Mouse (Mus musculus): Measurements from ENCODE around the gene Vcpkmt. TPM values are rescaled to one million over a fixed set of nuclear protein-coding genes. Genes with fewer than 3 reads are reported as not detected.

The Vcpkmt gene
- polyA plus RNA-seq, 1 experiment, result not detected

DNA sequence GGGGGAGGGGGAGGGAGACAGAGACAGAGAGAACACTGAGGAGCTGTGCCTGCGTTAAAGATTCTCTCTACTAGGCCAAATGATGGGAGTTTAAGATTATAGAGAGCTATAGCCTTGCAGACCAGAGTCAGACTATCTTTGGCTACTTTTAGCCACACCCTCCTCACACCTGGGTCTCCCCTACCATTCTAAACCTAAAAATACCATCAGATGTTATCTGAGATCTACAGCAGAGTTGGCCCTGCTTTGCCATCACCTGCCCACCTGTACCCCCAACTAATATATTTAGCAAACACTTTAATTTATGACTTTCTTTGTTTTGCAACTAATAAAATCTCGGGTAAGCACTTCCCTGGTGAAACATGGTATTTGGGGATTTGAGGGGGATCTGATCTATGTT lies 38.3 kb downstream of the Vcpkmt start:
- 75% methylated on average over 2 of the region's 2 CpGs for WGBS
- H3K4me3 ChIP-seq (ENCODE audit: insufficient read depth, low read depth, low read length), result no peak overlapping the region
- peaks cover 8% of the 10 kb centered on the region; the same call in 1 of the 2 replicates for H3K4me1 ChIP-seq (ENCODE audit: control insufficient read depth, insufficient read depth, low read length)
- TF ChIP-seq CTCF (IDR thresholded peaks at IDR 0.05; ENCODE audit: insufficient read depth, low read depth, low read length), result no peak
- no peak for TF ChIP-seq POLR2A (IDR thresholded peaks at IDR 0.05; ENCODE audit: insufficient read depth, low read depth, low read length)
- H3K27ac ChIP-seq (ENCODE audit: insufficient read depth, low read depth, low read length), result no peak overlapping the region

DNA sequence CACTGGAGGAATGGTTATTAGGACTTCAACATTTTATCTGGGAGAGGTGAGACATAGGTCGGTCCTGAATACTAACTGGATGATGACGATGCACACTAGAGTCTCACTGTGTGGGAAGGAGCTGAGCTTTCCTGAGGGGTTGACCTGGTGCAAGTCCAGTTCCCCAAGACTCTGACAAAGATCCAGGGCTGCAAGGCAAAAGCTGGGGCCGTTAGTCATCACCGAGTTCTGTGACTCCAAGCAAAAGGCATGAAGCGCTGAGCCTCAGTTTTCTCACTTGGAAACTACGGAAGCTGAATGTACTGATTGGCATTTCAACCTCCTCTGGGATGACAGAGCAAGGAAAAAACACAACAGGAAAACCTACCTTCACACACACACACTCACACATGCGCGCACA lies 40.5 kb downstream of the Vcpkmt start:
- TF ChIP-seq POLR2A (IDR thresholded peaks at IDR 0.05; ENCODE audit: insufficient read depth, low read depth, low read length) (no peak), CTCF (IDR thresholded peaks at IDR 0.05; ENCODE audit: insufficient read depth, low read depth, low read length) (no peak)
- Histone ChIP-seq H3K4me3 (ENCODE audit: insufficient read depth, low read depth, low read length) (no peak overlapping the region), H3K4me1 (ENCODE audit: control insufficient read depth, insufficient read depth, low read length) (peaks cover 29% of the 10 kb centered on the region), H3K27ac (ENCODE audit: insufficient read depth, low read depth, low read length) (no peak overlapping the region)
- 93% methylated on average over 8 of the region's 8 CpGs for WGBS

DNA sequence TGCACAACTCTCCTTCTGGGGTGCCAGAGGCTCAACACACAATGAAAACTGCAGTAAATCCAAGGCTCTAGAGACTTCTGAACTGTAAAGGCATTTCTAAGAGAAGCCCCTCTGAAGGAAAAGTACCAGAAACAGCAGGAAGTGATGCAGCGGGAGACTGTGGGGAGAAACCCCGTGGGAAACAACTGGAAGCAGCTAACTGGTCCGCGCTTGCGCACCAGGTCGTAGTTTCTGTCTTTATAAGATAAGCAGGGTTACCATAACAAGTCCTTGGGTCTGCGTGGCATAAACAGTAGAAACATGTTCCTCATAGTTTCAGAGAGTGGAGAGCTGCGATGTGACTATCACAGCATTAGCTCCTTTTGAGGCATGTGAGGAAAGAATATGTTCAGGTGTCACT lies 41.2 kb downstream of the Vcpkmt start:
- Histone ChIP-seq H3K4me3 (ENCODE audit: insufficient read depth, low read depth, low read length) (no peak overlapping the region), H3K4me1 (ENCODE audit: control insufficient read depth, insufficient read depth, low read length) (peaks cover 36% of the 10 kb centered on the region), H3K27ac (ENCODE audit: insufficient read depth, low read depth, low read length) (no peak overlapping the region)
- WGBS, result 84% methylated on average over 8 of the region's 8 CpGs
- TF ChIP-seq CTCF (IDR thresholded peaks at IDR 0.05; ENCODE audit: insufficient read depth, low read depth, low read length) (no peak), POLR2A (IDR thresholded peaks at IDR 0.05; ENCODE audit: insufficient read depth, low read depth, low read length) (no peak)

DNA sequence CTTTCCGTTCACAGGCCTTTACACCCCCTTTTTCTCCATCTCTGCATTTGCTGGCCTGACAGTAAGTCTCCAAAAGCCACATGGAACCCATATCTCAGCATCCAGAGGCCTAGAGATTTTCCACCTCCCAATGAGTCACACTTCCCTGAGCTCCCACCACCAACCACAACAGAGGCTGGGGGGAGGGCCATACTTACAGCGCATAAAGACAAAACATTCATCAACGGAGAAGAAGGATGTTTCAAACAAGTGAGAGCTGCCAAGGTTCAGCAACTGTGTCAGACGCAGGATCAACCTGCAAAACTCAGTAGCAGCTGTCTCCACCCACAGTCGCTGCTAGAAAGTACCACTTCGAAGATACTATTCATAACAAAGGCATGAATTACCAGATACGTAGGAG lies 43.5 kb downstream of the Vcpkmt start:
- Histone ChIP-seq H3K4me1 (ENCODE audit: control insufficient read depth, insufficient read depth, low read length) (peaks cover 36% of the 10 kb centered on the region), H3K4me3 (ENCODE audit: insufficient read depth, low read depth, low read length) (no peak overlapping the region), H3K27ac (ENCODE audit: insufficient read depth, low read depth, low read length) (peak overlapping the region; percentile 96; the same call in 1 of the 2 replicates)
- TF ChIP-seq POLR2A (IDR thresholded peaks at IDR 0.05; ENCODE audit: insufficient read depth, low read depth, low read length) (no peak), CTCF (IDR thresholded peaks at IDR 0.05; ENCODE audit: insufficient read depth, low read depth, low read length) (no peak)
- 29% methylated on average over 7 of the region's 7 CpGs for WGBS

DNA sequence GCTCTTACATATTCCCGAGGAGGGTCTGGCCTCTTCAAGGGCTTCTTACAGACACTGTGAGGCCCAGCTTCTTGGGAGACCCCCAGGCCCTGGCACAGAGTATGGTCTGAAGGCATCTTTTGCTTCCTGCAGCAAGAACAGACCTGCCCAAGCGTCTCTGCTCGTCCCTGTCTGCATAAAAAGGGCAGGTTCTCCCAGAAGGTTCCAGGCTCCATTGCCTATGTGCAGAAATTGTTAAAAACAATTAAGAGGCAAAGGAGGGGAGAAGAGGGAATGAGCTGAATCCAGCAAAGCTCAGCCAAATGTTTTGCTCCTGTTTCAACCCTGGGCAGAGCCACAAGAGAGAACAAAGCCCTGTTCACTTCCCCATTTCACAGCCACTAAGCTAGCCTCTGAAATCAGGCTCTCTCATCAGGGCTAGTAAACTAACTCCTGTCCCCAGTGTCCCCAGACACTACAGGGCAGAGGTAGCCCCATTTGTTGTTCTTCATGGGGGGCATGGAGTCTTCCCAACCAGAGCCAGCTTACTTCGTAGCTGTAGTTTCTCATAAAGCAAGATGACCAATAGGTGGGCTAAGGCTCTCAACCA lies 44.4 kb downstream of the Vcpkmt start:
- TF ChIP-seq CTCF (IDR thresholded peaks at IDR 0.05; ENCODE audit: insufficient read depth, low read depth, low read length) (no peak), POLR2A (IDR thresholded peaks at IDR 0.05; ENCODE audit: insufficient read depth, low read depth, low read length) (no peak)
- Histone ChIP-seq H3K27ac (ENCODE audit: insufficient read depth, low read depth, low read length) (peak overlapping the region; percentile 96), H3K4me3 (ENCODE audit: insufficient read depth, low read depth, low read length) (peak overlapping the region; percentile 22; the same call in 1 of the 2 replicates), H3K4me1 (ENCODE audit: control insufficient read depth, insufficient read depth, low read length) (peaks cover 36% of the 10 kb centered on the region)
- WGBS, result 51% methylated on average over 4 of the region's 4 CpGs

- Histone ChIP-seq H3K4me1 (ENCODE audit: control insufficient read depth, insufficient read depth, low read length) (peaks cover 38% of the 10 kb centered on the region), H3K4me3 (ENCODE audit: insufficient read depth, low read depth, low read length) (peak overlapping the region; percentile 22), H3K27ac (ENCODE audit: insufficient read depth, low read depth, low read length) (peak overlapping the region; percentile 96)
- TF ChIP-seq CTCF (IDR thresholded peaks at IDR 0.05; ENCODE audit: insufficient read depth, low read depth, low read length) (no peak), POLR2A (IDR thresholded peaks at IDR 0.05; ENCODE audit: insufficient read depth, low read depth, low read length) (no peak)
- 21% methylated on average over 19 of the region's 19 CpGs for WGBS
Observed at GRCm38 (mm10) chr12:69537675-69538361, 45.0 kb downstream of the Vcpkmt start.

DNA sequence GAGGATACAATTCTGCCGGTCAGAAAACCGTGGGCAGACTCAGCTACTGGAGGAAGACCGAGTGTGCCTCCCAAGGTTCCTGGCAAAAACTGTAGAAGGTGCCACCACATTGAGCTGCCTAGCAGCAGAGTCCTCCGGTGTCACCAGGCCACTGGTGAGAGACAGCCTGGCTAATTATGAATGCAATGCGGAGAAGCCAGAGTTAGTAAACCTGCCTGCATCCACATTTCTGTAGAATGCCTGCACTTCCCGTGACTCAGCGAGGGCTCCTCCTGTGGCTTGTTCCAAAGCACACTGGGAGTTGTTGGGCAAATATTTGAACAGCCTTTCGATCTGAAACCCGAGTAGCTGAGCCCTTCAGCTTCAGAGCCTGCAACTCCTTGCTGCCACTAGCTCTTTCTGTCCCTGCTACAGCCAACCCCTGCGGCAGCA lies 45.6 kb downstream of the Vcpkmt start:
- 12% methylated on average over 10 of the region's 10 CpGs for WGBS
- TF ChIP-seq POLR2A (IDR thresholded peaks at IDR 0.05; ENCODE audit: insufficient read depth, low read depth, low read length), result no peak
- TF ChIP-seq CTCF (IDR thresholded peaks at IDR 0.05; ENCODE audit: insufficient read depth, low read depth, low read length), result no peak
- peak overlapping the region; percentile 2; the same call in 1 of the 2 replicates for H3K4me3 ChIP-seq (ENCODE audit: insufficient read depth, low read depth, low read length)
- H3K27ac ChIP-seq (ENCODE audit: insufficient read depth, low read depth, low read length), result peak overlapping the region; percentile 57
- H3K4me1 ChIP-seq (ENCODE audit: control insufficient read depth, insufficient read depth, low read length), result peaks cover 38% of the 10 kb centered on the region

DNA sequence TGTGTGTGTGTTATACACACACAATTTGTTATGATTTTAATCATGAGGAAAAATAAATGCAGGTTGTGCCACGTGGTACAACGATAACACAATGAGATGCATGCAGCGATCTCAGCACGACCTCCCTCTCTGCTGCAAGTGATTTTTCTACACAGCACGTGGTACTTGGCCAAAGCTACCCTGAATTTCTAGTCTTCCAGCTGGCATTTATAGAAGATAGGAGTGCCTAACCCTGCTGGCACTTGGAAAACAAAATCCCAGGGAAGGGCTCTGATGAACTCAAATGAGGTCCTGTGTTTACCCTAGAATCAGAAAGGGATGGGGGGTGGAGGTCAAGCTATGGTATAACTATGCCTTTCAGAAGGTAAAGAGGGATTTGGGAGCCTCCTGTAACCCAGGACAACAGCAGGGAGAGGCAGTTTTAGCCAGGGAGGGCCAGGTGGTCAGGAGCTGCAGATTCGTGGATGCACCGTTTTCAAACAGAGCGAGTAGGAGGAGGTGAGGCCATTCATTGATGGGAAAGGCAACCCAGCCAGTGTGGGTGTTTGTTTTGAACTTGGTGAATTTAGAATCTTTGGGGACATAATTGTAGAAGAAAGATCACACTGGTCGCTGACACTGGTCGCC lies 46.1 kb downstream of the Vcpkmt start:
- Histone ChIP-seq H3K4me1 (ENCODE audit: control insufficient read depth, insufficient read depth, low read length) (peaks cover 38% of the 10 kb centered on the region), H3K27ac (ENCODE audit: insufficient read depth, low read depth, low read length) (peak overlapping the region; percentile 57), H3K4me3 (ENCODE audit: insufficient read depth, low read depth, low read length) (no peak overlapping the region)
- WGBS, result 36% methylated on average over 10 of the region's 10 CpGs
- TF ChIP-seq POLR2A (IDR thresholded peaks at IDR 0.05; ENCODE audit: insufficient read depth, low read depth, low read length) (no peak), CTCF (IDR thresholded peaks at IDR 0.05; ENCODE audit: insufficient read depth, low read depth, low read length) (no peak)

GRCm38 (mm10) chr12:69533237-69533636 lies 49.6 kb downstream of the Vcpkmt start:
- no peak for TF ChIP-seq CTCF (IDR thresholded peaks at IDR 0.05; ENCODE audit: insufficient read depth, low read depth, low read length)
- no peak for TF ChIP-seq POLR2A (IDR thresholded peaks at IDR 0.05; ENCODE audit: insufficient read depth, low read depth, low read length)
- WGBS, result 90% methylated on average over 5 of the region's 5 CpGs
- no peak overlapping the region for H3K27ac ChIP-seq (ENCODE audit: insufficient read depth, low read depth, low read length)

More at GRCm38 (mm10) chr12:69533237-69533636, 49.6 kb downstream of the Vcpkmt start:
- Histone ChIP-seq H3K4me1 (ENCODE audit: control insufficient read depth, insufficient read depth, low read length) (peaks cover 18% of the 10 kb centered on the region), H3K4me3 (ENCODE audit: insufficient read depth, low read depth, low read length) (no peak overlapping the region)
